Mouse (Mus musculus): Measurements from ENCODE around the gene Marcksl1.

Marcksl1 gene

DNA sequence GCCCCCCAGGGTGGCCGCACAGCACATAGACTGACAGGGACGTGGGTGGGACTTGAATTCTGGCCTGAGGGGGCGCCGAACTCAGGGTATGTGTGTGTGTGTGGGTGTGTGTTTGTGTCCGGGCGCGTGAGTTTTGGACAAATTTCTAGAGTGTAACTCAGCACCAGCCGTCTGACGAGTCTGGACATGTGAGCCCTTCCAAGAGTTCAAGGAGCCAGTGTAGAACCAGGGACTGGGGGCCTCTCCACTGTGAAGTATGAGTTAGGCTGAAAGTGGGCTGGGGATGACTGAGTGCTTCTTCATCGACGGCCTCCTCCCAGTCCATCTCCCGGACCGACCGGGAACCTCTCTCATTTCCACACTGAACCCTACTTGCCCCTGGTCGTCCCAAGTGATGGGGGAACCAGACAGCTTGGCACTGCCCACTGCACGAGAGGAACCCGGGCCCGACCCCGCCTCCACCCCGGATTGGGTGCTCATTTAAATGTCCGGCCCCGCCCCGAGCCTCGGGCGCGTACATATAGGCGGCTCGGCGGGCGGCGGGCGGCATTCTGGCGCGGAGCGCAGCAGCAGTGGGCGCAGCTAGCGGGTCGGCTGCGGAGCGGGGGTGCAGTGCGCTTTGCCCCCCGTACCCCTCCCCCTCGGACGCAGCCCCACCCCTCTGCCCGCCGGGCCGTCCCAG is at the start of gene Marcksl1:
Marcksl1 (plus strand) TSS at position 496 of the 682 bp plus-strand sequence.
- in situ Hi-C loops (cut with MboI; ENCODE audit: low sequenced_read_pairs) = no loop called here

DNA sequence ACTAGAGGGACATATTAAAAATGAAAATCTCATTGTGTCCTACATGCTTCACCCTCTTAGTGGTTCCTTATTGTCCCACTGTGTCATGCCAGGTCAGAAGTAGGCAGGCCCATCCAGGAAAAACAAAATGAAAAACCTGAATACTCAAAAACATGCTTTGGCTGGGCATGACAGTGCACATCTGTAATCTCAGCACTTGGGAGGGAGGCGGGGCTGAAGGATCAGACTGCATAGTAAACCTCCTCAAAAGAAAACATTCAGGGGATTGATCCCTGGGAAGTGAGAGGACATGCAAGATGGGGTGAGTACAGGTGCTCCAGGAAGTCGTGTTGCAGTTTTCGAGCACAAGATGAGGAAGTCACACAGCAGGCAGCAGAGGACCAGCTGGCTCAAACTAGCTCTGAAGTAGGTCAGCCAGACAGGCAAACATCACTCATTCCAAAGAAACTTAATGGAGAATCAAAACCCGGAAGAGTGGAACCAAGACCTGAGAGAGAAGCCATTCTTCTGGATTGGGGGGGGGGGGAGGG is 49.0 kb upstream of the Marcksl1 start:
- in situ Hi-C loops (cut with MboI; ENCODE audit: low sequenced_read_pairs) = no loop called here

DNA sequence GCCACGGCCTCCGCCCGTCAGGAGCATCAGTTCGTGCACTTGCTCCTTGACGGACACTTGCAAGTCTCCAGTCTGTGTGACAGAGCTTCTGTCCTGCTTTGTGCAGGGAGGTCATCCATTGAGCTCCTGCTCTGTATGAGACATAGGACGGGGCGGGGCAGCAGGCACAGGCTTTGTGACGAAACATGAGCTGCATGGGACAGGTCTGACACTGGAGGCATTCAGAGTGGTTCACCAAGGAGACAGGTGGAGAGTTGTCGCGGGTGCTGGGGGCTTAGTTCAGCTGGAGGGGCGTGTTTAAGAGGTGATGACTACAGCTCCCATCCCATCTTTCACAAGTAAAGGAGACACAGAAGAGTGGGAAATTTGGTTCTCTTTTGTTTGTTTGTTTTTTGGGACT is 37.3 kb upstream of the Marcksl1 start:
- in situ Hi-C loops (cut with MboI; ENCODE audit: low sequenced_read_pairs) = no loop called here

DNA sequence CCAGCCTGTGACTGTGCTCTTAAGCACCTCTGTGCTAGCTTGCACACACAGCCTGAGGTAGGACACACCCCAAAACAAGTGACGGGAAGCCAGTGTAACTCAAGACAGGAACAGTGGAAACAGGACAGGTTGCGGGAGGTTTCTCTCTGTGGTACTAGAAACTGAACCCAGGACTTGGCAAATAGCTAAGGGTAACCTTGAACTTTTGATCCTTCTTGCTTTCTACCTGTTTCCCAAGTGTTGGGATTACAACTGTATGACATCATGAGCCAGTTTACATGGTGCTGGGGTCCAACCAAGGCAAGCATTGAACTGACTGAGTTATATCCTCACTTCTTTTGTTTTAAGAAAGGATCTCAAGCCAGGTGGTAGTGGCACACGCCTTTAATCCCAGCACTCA is 33.5 kb upstream of the Marcksl1 start:
- in situ Hi-C loops (cut with MboI; ENCODE audit: low sequenced_read_pairs) = no loop called here

DNA sequence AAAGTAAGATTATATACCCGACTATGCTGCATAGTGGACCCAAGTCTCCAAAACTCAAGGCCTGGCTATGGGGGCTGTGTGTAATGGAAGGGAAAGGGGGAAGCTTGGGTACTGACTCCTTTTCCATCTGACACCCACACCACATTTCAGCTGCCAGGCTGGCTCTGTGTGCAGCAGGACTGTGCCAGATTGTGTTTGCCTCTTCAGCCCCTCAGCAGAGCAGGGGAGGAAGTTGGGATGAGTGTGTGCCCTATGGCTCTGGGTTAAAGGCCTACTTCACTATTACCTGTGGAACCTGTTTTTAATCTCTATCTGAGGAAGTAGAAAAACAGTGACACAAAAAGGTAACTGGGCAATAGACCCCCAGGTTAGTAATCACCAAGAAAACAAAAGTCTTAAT is 32.3 kb upstream of the Marcksl1 start:
- in situ Hi-C loops (cut with MboI; ENCODE audit: low sequenced_read_pairs) = no loop called here

DNA sequence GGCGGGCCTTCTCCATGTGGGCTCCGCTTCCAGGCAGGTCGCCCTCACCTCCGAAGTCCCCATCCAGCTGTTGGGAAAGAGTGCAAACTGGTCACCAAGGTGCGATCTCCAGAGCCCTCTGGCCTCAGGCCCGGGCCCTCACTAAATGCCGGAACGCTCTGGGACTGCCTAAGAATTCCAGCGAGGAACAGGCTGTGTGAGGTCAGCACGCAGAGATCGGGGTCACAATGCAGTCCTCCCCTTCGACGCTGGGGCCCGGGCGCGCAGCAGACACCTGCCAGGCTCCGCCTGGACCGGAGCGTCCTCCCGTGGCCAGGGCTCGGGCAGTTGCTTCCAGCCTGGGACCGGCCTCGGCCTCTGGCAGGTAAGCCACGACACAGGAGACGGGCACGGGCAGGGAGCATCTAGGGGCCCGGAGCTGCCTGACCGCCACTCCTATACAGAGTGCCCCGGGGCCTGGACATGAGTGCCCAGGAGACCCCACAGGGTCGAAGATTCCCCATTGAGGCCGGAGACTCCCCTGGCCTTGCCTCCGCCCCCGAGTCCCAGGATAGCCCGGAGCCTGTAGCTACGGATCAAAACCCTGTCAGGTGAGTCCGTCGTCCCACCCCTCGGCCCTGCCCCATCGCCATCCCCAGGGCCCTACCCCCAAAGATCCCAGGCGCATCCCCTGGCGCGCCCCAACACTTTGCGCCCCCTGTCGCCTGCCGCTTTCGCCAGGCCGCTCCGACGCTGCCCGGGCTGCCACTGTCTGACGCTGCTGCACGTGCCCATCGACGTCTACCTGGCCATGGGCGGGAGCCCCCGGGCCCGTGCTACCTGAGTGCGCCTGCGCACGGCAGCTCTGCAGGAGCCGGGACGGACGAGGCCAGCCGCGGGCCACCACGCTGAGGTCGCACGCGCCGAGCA is 22.2 kb upstream of the Marcksl1 start, which contains the start of the genes Tssk3 and Fam229a:
Tssk3 (minus strand) TSS at position 51 of the 909 bp plus-strand sequence.
Fam229a (plus strand) TSS at position 219 of the 909 bp plus-strand sequence.
- in situ Hi-C loops (cut with MboI; ENCODE audit: low sequenced_read_pairs) = no loop called here

DNA sequence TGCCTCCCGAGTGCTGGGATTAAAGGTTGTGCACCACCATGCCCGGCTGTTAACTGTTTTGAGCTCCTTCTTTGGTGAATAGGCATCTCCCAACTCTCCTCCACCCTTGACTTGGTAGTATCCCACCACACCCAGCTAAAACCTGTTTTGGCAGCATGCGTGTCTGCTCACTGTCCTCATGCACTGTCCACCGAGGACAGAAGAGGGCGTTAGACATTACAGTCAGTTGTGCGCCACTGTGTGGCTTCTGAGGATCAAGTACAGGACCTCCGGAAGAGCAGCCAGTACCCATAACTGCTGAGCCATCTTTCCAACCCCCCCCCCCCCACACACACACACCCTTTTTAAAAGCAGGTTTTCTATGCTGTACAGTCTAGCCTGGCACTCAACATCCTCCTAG is 18.7 kb upstream of the Marcksl1 start:
- in situ Hi-C loops (cut with MboI; ENCODE audit: low sequenced_read_pairs) = no loop called here

DNA sequence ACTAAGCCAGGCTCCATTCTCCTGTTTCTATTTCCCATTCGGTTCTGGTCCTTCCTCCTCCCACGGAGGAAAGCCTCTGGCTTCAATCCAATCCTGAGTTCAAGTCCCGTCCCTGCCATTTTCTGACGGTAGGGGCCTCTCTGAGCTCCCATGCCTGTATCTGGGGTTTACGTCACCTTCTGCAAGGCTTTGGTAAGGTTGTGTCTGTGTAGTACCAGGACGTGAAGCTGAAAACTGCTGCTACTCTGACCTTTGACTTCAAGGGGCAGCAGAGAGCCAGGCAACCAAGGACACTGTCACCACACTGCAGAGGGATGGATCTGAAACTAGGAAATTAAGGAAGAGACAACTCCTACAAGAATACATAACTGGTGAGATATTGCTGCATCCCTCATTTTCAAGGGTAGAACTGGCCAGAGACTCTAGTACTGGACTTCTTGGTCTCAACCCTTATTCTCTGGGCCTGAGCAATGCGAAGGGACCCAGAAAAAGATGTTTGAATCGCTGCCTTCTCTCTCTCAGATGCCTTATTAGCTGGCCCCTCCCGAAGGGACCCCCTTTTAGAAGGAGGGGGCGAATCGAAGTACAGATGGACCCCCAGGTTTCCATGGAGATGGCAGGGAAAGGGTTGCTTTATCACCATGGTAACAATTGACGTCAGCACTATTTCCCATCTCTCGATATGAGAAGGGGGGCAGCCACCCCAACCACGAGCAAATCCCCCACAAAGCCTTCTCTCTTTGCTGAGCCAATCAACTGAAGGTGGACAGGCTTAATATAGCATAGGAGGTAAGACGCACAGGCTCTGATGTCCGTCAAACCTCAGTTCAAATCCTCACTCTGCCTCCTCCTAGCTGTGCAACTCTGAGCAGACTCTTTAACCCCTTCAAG is 17.5 kb upstream of the Marcksl1 start:
- in situ Hi-C loops (cut with MboI; ENCODE audit: low sequenced_read_pairs) = no loop called here

DNA sequence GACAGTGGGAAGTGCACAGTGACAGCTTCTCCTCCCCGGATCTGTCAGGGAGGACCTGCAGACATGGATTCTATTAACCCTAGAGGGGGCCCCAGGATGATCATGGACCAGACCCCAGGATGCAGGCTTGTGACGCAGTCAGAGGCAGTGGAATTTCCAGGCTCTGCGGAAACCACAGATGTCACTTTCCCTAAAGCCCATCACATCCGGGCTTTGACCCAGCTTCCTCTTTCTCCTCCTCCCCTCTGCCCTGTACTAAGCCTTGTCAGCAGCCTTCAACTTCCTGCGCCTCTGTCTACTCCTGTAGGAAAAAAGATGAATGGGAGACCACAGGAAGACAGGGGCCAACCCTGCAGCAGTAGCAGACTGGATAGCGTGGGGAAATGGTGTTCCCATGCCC is 16.8 kb upstream of the Marcksl1 start:
- in situ Hi-C loops (cut with MboI; ENCODE audit: low sequenced_read_pairs) = no loop called here

DNA sequence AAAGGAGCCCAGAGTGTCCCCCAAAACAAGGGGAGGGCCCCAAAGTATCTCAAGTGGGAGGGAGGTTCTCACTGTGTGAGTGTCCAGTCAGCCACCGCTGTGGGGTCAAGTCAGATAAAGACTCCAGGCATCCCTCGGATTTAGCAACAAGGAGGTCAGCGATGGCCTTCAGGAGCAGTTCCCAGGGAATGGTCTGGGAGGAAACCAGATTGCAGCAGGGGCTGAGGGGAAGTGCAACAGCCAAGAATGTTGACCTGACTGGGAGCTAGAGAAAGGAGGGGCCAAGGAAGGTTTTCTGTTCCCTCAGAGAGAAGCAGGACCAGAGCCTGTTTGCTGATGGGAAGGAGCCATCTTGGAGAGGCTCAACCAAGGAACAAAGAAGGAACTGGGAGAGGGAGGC is 14.4 kb upstream of the Marcksl1 start:
- in situ Hi-C loops (cut with MboI; ENCODE audit: low sequenced_read_pairs) = no loop called here

DNA sequence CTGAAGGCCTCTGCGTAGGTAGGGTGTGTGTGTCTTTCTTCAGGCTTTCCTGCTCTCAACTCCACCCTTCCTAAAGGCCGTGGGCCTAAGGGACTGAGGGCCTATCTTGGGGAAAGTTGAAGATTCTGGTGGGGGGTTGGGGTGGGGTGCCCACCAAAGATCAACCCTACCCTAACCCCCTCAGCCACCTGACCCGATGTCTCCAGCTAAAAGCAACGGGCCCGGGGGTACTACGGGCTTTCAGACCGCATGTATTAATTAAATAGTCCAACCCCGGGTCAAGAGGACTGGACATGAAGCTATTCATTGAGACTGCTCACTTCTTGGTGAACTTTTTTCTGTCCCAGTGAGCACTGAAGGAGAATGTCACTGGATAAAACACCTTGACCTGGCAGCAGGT is 13.4 kb upstream of the Marcksl1 start:
- in situ Hi-C loops (cut with MboI; ENCODE audit: low sequenced_read_pairs) = no loop called here

DNA sequence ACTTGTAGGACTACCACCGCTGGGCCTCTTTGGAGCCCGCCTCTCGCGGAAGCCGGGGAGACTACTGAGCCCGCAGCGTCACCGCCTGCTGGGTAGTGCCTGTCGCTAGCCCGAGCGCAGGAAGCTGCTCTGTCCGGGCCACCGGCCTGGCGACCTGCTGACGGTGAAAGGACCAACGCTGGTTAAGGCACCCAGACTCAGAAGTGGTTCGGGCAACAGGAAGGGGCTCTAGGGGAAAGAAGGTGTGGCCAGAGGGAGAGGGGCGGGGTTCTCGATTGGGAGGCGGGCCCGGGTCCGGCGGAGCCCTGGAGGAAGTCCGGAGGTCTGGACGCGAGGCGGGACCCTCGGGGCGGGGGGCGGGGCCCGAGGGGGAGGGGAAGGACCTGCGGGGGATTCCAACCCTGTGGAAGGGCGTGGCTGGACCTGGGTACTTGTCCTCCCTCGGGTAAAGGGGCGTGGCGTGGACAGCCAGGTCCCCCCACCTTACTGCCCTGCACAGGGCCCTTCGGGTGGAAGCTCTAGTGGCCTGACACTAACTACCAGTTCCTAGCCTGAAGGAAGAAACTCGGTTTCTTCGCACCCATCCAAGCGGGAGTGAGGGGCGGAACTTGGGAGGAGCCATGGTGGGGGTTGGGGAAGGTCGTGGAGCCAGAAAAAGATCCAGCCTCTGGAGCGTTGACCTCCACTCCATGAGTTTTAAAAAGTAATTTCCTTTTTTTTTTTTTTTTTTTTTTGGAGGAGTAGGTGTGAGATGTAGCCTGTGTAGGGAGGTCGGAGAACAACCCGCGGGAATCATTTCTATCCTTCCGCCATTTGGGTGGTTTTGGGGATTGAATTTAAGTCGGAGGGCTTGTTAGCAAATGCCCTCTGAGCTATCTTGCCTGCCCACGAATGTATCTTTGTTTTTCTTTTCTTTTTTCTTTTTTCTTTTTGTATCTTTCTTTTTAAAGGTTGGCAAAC is 12.5 kb upstream of the Marcksl1 start:
- in situ Hi-C loops (cut with MboI; ENCODE audit: low sequenced_read_pairs) = no loop called here

DNA sequence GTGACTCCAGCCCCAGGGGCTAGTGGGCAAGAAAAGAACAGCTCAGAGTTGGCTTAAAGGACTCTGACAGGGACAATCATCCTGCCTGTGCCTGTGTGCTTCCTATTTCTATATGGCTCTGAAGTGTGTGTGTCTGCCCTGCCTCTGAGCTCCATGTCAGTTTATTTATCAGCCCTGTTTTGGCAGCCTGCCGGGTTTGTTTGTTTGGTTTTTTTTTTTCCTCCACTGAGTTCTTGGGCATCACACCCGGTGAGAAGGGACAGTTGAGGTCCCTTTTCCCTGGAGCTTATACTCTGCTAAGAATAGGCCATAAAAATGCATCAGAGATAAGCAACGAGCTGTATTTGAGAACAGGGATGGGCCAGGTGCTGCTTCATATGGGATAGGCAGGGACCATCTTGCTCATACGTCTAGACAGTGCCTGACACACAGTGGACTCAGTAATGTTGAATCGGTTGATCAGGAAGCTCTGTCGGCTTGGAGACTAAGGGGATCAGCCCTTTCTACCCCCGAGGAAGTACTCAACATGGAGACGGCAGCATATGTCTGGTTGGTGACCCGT is 11.0 kb upstream of the Marcksl1 start:
- in situ Hi-C loops (cut with MboI; ENCODE audit: low sequenced_read_pairs) = no loop called here

DNA sequence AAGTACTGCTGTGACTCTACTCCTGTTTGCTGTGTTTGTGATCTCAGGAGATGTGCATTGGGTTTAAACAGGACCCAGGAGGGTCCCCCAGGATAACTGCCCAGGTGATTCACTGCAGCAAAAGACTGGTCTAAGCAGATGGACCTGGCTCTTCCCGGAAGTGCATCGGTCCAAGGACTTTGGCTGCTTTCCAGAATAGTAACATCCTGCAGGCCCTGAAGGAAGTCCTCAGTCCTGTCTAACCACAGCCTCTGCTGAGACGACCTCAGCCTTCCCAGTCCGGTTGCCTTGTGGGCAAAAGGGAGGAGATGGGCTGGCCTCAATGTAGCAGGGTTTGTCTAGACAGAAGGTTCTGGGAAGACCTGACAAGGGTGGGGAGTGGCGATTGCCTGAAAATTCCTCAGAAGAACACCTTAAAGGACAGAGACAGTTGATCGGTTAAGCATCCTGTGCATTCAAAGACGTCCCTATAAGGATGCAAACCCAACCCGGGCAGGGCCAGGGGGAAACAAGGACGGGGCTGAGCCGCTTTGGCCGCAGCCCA is 10.4 kb upstream of the Marcksl1 start:
- in situ Hi-C loops (cut with MboI; ENCODE audit: low sequenced_read_pairs) = no loop called here

DNA sequence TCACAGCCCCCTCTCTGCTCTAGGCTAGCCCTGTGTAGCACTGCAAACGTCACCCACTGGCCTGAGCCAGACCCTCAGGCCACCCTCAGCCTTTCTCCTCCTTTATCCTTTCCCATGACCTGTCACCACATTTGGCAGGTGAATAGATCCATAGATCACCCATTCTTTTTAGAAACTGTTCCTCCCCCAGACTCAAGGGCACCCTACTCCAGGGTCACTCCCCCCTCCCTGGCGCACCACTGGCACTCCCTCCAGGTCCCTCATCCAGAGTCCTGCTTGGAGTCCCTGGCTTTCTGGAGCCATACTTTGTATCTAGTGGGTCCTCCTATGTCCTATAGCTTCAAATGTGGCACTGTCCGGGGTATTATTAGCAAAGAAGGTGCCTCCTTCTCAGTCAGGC is 7.9 kb upstream of the Marcksl1 start:
- in situ Hi-C loops (cut with MboI; ENCODE audit: low sequenced_read_pairs) = no loop called here

DNA sequence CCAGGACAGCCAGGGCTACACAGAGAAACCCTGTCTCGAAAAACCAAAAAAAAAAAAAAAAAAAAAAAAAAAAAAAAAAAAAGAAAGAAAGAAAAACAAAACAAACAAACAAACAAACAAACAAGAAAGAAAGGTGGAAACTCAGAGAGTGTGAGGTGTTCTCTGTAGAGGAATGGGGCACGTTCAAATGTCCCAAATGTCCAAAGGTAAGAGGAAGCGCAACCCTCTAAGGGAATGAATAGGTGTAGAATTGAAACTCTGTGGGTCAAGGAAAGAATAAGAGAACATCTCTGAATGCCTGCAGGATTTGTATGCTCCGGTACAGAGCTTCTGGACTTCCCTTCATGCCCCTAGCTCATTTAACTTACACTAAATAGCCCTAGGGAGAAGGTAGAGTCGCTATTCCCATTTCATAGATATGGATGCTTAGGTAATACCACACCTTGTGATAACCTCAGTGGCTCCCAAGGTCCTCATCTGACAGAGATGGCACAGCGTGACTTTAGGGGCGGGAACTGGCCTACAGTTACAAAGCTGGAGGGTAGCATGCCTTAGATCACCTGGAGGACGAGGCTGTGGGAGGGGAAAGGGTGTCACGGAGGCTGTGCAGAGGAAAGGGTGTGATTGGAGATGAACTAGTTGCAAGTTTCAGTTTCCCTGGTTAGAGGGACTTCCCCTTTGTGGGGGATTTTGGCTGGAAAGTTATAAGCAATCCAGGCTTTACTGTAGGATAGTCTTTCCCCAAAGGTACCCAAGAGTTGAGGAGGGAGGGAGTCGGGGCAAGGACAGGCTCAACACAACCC is 5.7 kb upstream of the Marcksl1 start:
- in situ Hi-C loops (cut with MboI; ENCODE audit: low sequenced_read_pairs) = no loop called here

DNA sequence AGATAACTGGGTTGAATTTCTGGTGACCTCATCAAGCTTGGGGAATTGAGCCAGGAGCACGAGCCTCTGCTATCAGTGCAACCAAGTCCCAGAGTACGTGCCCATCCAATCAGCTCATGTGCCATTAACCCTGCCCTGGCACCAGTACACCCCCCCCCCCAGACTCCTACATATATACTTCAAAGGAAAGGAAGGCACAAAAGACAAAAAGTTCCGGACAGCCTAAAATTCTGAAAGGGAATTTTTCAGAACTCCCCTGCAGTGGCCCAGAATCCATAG is 5.2 kb upstream of the Marcksl1 start:
- in situ Hi-C loops (cut with MboI; ENCODE audit: low sequenced_read_pairs) = no loop called here

DNA sequence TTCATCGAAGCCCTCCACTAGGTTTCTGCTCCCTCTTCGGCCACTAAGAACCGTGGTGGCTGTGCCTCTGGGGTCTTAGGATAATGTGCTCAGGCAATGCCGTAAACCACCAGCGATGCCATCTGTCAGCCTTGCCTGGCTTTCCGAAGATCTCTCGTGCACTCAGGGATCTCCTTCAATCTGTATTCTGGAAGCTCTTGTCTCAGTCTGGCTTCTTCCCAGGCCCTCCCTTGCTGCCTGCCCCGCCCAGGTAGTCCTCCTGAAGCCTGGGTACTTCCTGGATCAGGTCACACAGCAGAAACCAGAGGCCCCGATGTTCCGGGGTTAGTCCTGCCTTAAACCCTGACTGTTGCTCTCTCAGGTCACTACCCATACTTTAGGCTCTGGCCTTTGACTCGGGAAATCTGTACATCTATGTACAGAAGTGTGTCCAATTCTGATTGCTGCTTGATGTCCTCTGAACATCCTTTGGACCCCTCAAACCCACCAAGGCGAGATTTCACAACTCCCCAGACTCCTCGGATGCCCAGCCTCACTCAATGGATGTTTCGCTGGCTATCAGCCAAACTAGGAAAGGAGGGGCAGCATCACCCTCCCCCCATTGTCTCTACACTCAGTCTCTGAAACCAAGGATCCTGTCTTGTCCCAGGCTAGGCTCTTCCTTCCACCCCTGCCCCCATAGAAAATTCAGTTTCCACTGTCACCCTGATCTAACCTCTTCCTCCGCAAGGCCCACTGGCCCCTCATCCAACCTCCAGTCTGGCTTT is 4.4 kb upstream of the Marcksl1 start:
- in situ Hi-C loops (cut with MboI; ENCODE audit: low sequenced_read_pairs) = no loop called here
